Mouse (Mus musculus) myocyte (in vitro differentiated cells): ENCODE data around the gene Gm3453. TPM values are rescaled to one million over a fixed set of nuclear protein-coding genes. Genes with fewer than 3 reads are reported as not detected.
"Not testable (repeated sequence)": the region's sequence is repeated elsewhere in the genome, so short reads cannot be mapped to it uniquely, and the experiment has no call there.

ENCODE experiments used
- H3K27me3 ChIP-seq: one replicate; pipeline ENCODE4 v1.6.1; 2011; ENCODE audit not compliant: control insufficient read depth, insufficient read depth, insufficient read length
- H3K36me3 ChIP-seq: one replicate; pipeline ENCODE4 v1.6.1; 2011; ENCODE audit not compliant: control insufficient read depth, insufficient read depth
- H3K4me2 ChIP-seq: one replicate; pipeline ENCODE4 v1.6.1; 2011; ENCODE audit warnings: low read depth, control low read depth
- H3K4me3 ChIP-seq: one replicate; pipeline ENCODE4 v1.5.1; 2011; ENCODE audit warnings: mild to moderate bottlenecking, control low read depth, moderate library complexity
- H3K79me2 ChIP-seq: one replicate; pipeline ENCODE4 v1.6.1; 2011; ENCODE audit not compliant: control insufficient read depth, insufficient read depth
- H3ac ChIP-seq: one replicate; pipeline ENCODE4 v1.6.1; 2011; ENCODE audit not compliant: control insufficient read depth, insufficient read length
- polyA plus RNA-seq: library from polyadenylated mRNA; unstranded; fragments of >200 nt; fragmentation: generic; extraction: Trizol; gene quantifications from one replicate; pipeline ENCODE4 v1.2.1, GENCODE M21; 2012; ENCODE audit warnings: missing spikeins

The Gm3453 gene
- not detected for polyA plus RNA-seq

GRCm38 (mm10) chr14:5979037-5979436 is at the start of gene Gm3453:
Gm3453 (minus strand) TSS chr14:5979137.
- not testable (repeated sequence) for H3ac ChIP-seq, H3K4me2 ChIP-seq, H3K36me3 ChIP-seq, H3K4me3 ChIP-seq, H3K79me2 ChIP-seq, H3K27me3 ChIP-seq

DNA sequence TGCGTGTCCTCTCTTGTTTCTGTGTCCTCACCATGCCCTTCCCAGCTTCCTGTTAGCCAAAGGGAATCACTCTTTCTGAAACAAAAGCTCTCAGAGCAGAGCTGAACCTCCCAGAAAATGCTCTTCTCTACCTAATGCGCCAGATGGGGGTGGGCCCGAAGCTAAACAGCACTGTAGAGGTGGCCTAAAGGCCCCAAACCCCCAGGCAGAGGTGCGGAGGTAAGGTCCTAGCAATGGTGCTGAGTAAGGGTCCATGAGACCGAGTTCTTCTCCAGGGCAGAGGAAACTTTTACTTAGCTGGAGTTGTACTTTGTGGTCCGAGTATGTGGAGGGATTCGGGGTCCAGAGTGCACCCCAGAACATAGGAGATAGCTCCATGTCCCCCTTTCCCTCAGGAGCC is 8.2 kb upstream of the Gm3453 start:
- not testable (repeated sequence) for H3K4me2 ChIP-seq, H3K4me3 ChIP-seq

DNA sequence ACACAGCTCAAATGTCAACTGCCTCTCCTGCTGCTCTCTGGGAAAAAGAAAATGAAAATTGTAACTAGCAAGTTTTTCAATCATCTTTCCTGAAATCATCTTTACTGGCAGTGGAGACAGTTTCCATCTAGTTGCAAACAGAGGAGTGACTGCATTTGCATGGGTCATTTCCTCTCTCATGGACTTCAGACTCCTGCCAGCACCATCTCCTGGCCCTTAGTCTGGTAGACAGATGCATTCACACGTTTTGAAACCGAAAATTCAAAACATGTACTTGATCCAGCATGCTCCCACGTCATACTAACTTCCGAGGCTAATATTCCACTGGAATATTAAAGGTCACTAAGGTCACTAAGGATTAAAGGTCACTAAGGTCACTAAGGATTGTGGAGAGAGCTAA is 16.5 kb downstream of the Gm3453 start:
- not testable (repeated sequence) for H3K36me3 ChIP-seq, H3K4me3 ChIP-seq, H3ac ChIP-seq, H3K79me2 ChIP-seq, H3K27me3 ChIP-seq, H3K4me2 ChIP-seq

More for the DNA sequence above, 8.2 kb upstream of the Gm3453 start:
- not testable (repeated sequence) for H3ac ChIP-seq, H3K79me2 ChIP-seq, H3K36me3 ChIP-seq, H3K27me3 ChIP-seq

GRCm38 (mm10) chr14:5961635-5962034 is 17.3 kb downstream of the Gm3453 start, which contains the start of gene Gm3248:
Gm3248 (minus strand) TSS chr14:5961745.
- H3K4me2 ChIP-seq, H3ac ChIP-seq, H3K4me3 ChIP-seq, H3K79me2 ChIP-seq, H3K36me3 ChIP-seq, H3K27me3 ChIP-seq: not testable (repeated sequence)

DNA sequence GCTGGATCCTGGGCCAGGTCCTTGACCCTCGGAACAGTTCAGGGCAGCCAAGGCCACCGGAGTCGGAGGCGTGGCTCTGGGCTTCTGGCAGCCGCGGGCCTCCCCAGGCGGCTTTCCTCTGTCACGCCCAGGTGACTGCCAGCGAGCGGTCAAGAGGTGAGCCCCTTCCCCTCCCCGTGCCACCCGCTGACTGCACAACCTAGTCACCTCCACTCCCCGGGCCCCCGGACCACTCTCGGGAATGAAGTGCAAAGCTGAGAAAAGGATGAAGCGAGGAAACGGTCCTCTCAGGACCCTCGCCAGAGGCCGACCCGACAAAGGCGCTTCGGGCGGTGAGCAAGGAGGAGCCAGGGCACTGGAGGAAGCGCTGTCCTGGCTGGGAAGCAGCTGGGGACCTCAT is 17.8 kb downstream of the Gm3453 start:
- H3K36me3 ChIP-seq, H3ac ChIP-seq, H3K27me3 ChIP-seq, H3K79me2 ChIP-seq, H3K4me3 ChIP-seq, H3K4me2 ChIP-seq: not testable (repeated sequence)

- H3ac ChIP-seq, H3K27me3 ChIP-seq, H3K4me2 ChIP-seq, H3K4me3 ChIP-seq, H3K79me2 ChIP-seq, H3K36me3 ChIP-seq: not testable (repeated sequence)
Observed at GRCm38 (mm10) chr14:5960479-5960878, 18.5 kb downstream of the Gm3453 start.

GRCm38 (mm10) chr14:5923276-5923675 is 55.7 kb downstream of the Gm3453 start:
- not testable (repeated sequence) for H3ac ChIP-seq, H3K4me2 ChIP-seq, H3K27me3 ChIP-seq, H3K36me3 ChIP-seq, H3K79me2 ChIP-seq, H3K4me3 ChIP-seq

Other genes starting within 250 kb of the Gm3453 start
- gene Gm3373, start 237.6 kb downstream of the Gm3453 start, polyA plus RNA-seq = not detected
- not detected for gene Gm3383, start 171.2 kb downstream of the Gm3453 start, polyA plus RNA-seq
- gene Gm3424, start 148.8 kb downstream of the Gm3453 start, polyA plus RNA-seq = not detected
- not detected for gene Gm8237, start 98.8 kb downstream of the Gm3453 start, polyA plus RNA-seq
- not detected for gene Gm3248, start 17.4 kb downstream of the Gm3453 start, polyA plus RNA-seq
- gene Gm6337, start 79.1 kb upstream of the Gm3453 start, polyA plus RNA-seq = not detected
- not detected for gene Gm8206, start 114.8 kb upstream of the Gm3453 start, polyA plus RNA-seq
- not detected for gene Gm3468, start 129.5 kb upstream of the Gm3453 start, polyA plus RNA-seq
- gene Gm3476, start 146.7 kb upstream of the Gm3453 start, polyA plus RNA-seq = not detected
- gene Gm21560, start 240.2 kb upstream of the Gm3453 start, polyA plus RNA-seq = not detected